Mouse (Mus musculus): ENCODE results near the gene Sp110.

The Sp110 gene

GRCm38 (mm10) chr1:85598271-85599012, at the start of gene Sp110:
Gene Sp110 (minus strand): TSS chr1:85598817.
- WGBS, result 73% methylated on average over 17 of the region's 17 CpGs

GRCm38 (mm10) chr1:85638144-85638543, 39.5 kb upstream of the Sp110 start:
- WGBS, result 82% methylated on average over 4 of the region's 4 CpGs

GRCm38 (mm10) chr1:85636936-85637335, 38.3 kb upstream of the Sp110 start:
- WGBS, result 58% methylated on average over 3 of the region's 3 CpGs

GRCm38 (mm10) chr1:85618689-85619088, 20.1 kb upstream of the Sp110 start:
- 50% methylated on average over 1 of the region's 1 CpGs for WGBS

DNA sequence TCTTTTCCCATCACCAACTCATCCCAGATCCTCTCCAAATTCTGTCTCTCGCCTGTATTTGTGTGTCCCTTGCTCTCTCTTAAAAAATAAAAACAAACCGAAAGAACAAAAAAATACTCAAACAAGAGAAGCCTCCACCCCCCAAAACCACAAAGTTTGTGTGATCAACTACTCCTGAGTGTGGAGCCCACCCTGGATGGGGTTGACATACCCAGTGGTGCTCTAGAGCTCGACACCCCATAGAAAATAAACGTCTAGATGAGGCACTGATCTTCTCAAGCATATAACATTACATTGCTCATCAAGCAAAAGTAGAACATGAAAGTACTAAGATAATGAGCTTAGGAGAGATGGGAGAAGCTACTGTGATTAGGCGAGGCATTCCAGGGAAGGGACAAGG, 18.5 kb upstream of the Sp110 start:
- WGBS, result 62% methylated on average over 4 of the region's 5 CpGs

GRCm38 (mm10) chr1:85615819-85616218, 17.2 kb upstream of the Sp110 start:
- WGBS, result 55% methylated on average over 3 of the region's 3 CpGs

- WGBS, result 93% methylated on average over 3 of the region's 3 CpGs
These were observed 16.5 kb upstream of the Sp110 start for GRCm38 (mm10) chr1:85615096-85615495.

DNA sequence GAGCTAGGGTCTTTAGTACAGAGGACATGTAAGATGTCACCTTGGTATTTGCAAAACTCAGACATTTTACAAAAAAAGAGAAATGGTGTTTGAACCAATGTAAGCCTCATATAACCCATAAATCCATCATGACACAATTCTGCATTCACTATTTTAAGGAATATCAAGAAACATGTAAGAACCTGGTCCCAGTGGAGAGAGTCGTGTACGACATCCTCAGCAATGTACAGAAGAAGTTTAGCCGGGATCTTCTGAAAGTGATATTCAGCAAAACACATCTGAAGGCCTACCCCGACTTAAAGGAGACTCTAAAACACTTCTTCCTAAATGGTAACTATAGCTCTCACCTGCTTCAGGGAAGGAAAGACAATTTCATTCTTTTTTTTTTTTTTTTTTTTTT, 12.0 kb upstream of the Sp110 start:
- no CpG with 5 or more reads among the region's 4 CpGs for WGBS

- 66% methylated on average over 4 of the region's 4 CpGs for WGBS
These were observed 9.7 kb upstream of the Sp110 start for GRCm38 (mm10) chr1:85608361-85608760.

DNA sequence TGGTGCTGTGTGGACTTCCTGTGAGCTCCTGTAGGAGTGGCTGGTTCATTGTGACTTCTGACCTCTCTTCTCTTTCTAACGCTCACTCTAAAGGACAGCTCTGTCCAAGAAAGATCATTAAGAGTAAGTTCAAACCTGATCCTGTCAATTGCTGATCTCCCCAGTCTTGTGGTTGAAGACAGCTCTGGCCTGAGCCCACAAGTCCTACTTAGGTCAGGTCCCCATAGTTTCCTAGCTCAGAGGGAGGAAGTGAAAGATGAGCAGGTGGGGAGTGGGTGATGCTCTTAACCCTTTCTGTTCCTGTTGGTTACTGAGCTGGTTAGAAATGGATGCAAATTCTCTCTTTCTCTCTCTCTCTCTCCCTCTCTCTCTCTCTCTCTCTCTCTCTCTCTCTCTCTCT, 5.7 kb upstream of the Sp110 start:
- WGBS, result 100% methylated on average over 1 of the region's 1 CpGs

- 66% methylated on average over 4 of the region's 4 CpGs for WGBS
These were observed 2.2 kb upstream of the Sp110 start for GRCm38 (mm10) chr1:85600794-85601193.

DNA sequence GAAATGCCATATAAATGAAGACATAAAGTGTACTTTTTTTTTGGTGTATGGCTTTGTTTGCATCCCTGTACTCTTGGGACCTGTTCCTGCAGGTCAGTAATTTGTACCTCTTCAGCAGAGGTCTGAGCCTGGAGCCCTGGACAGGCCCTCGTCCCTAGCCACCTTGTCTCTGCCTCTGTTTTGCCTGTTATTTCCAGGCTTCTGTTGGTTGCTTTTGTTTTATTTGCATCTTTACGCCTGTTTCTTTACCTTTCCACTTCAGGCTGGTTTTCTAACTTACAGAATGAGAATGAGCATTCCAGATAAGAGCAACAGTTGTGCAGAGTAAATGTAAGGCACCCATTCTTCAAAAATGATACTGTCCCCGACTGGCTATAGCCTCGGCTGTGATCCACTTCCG, 1.5 kb upstream of the Sp110 start, which contains the start of gene Sp140:
Sp140 (plus strand) TSS at position 301 of the 400 bp plus-strand sequence.
- WGBS, result 60% methylated on average over 1 of the region's 5 CpGs

DNA sequence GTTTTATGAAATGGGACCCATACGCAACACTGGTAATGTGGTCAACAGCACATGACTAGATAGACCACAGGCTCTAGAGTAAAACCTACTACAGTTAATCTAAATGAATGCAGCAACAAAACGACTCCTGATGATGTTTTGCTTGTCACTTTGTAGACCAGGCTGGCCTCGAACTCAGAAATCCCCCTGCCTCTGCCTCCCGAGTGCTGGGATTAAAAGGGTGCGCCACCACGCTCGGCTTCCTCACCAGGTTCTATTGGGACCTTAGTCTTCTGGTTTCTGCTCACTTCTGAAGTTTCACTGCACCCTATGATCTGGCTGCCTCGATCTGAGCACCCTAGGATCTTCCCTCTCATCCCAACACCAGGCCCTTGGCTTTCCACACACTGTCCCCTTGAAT, 6.1 kb downstream of the Sp110 start:
- WGBS, result 80% methylated on average over 8 of the region's 8 CpGs

- WGBS, result 79% methylated on average over 1 of the region's 2 CpGs
These were observed 9.9 kb downstream of the Sp110 start for GRCm38 (mm10) chr1:85588697-85589096.

DNA sequence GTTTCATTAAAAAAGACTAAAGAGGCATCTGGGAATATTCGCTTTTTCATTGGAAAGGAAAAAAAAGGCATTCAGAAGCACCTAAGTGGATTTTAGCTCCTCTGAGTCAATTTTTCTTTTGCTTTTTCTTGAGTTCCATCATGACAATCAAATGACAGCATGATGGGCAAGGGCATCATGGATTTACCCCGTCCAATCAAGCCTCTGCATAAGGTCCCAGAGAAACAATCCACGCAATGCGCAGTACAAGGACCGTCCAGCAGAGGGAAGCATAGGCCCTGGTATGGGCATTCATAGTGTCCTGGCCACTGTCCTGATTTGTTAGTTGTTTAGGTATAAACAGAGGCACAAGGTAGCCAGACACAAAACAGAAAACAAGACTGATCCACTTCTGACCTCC, 17.1 kb downstream of the Sp110 start:
- WGBS, result 30% methylated on average over 5 of the region's 5 CpGs

DNA sequence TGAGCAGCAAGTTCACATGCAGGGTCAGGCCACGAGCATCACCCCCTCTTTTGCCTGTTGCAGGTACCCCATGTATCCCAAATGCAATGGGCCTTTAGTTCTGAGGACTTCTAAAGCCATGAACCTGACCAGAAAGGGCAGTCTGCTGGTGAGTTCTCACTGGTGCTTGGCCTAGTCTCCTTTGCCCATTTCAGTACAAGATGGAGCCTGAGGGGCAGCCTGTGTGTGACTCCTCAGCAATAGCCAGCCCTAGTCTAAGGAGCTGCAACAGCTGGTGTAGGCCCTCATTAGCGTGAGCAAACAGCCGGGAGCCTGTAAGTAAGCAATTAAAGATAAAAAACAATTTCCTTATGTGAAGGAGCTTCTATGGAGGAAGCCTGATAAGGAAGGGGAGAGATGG, 18.0 kb downstream of the Sp110 start:
- 64% methylated on average over 3 of the region's 3 CpGs for WGBS

GRCm38 (mm10) chr1:85580148-85580534, 18.5 kb downstream of the Sp110 start:
- WGBS, result 66% methylated on average over 3 of the region's 4 CpGs

DNA sequence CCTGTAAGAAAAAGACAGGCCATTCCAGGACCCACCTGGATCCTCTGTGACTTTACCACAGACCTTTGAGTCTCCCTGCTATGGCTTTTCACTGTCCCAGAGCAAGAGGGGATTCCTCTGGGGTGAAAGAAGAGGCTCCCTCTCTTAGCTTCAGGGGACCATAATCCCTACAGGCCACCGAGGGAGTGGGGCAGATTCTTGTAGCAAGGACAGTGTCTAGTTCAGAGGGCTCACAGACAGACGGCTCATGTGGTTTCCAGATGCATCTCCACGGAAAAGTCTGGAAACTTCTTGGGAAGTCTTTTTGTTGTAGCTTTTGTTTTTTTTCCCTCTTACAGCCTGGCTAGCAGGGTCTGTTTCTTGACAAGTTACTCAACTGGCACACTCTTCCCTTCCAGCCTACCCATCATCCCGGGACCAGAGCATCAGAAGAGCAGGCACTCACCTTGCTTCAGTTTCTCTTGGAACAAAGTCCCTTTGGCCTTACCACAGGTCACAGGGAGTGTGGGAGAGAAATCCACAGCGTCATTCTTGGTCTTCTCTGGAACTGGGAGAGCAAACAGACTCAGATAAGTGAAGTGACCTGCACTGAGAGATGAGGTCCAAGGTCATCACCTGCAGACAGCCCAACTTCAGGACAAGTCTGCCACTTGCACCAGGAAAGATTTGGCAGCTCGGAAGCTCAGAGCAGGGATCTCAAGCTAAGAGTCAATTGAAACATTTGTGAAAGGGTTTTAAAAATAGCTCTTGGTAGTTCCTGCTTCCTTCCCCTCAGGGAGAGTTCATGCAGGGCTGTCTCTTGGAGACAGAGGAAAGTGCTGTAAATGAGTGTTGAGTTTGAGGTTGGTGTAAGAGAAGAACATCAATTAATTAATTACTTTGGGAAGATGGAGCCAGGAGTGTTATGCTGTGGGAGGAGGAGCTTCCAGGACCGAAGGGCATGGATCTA, 19.1 kb downstream of the Sp110 start:
- 67% methylated on average over 6 of the region's 7 CpGs for WGBS

DNA sequence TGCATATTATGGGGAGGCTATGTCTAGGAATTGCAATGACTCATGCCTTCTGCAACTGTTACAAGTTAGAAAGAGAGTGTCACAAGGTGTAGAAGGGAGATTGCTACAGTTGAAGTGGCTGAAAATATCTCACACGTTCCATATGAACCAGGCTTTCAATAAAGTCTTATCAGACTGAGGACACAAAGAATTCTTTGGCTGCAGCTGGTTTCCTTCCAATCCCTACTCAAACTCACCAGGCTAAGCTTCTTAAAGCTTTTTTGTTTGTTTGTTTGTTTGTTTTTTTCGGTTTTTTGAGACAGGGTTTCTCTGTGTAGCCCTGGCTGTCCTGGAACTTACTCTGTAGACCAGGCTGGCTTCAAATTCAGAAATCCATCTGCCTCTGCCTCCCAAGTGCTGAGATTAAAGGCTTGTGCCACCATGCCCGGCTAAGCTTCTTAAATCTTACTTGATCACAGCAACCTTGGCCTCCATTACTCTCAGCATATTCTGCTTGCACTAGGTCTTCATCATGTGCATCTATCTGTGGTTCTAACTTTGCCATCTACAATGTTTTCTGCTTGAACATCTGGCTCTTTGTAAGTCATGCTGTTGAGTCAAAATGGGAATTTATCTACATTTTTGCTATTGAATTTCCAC, 20.1 kb downstream of the Sp110 start:
- 58% methylated on average over 3 of the region's 3 CpGs for WGBS

DNA sequence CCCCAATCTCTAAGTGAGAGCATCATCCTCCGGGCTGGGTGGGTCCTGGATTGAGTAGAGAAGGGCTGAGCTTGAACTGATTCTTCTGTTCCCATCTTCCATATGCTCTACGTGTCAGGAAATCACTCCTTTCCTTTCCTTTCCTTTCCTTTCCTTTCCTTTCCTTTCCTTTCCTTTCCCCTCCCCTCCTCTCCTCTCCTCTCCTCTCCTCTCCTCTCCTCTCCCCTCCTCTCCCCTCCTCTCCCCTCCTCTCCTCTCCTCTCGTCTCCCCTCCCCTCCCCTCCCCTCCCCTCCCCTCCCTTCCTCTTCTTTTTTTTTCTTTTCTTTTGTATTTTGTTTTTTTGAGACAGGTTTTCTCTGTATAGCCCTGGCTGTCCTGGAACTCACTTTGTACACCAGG, 23.2 kb downstream of the Sp110 start, which contains the start of gene G530012D18Rik:
G530012D18Rik (plus strand) TSS at position 301 of the 400 bp plus-strand sequence.
- WGBS, result 72% methylated on average over 2 of the region's 3 CpGs

DNA sequence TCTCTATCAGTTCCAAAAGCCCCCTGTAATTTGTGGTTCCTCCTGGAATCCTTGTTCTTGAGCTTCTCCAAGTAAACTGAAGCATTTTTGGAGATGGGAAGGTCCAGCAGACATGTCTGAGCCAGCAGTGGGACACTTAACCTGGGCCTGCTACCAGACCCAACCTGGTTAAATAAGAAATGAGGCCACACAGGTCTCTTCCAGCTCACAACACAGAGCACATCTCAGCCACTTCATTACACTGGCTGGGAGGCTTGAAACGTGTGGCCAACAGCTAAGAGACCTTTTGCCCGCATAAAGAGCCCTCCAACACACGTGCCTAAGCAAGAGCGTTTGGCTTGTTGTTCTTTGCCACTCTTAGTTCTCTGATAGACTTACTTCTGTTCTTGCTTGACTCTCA, 25.1 kb downstream of the Sp110 start:
- WGBS, result 69% methylated on average over 4 of the region's 4 CpGs

DNA sequence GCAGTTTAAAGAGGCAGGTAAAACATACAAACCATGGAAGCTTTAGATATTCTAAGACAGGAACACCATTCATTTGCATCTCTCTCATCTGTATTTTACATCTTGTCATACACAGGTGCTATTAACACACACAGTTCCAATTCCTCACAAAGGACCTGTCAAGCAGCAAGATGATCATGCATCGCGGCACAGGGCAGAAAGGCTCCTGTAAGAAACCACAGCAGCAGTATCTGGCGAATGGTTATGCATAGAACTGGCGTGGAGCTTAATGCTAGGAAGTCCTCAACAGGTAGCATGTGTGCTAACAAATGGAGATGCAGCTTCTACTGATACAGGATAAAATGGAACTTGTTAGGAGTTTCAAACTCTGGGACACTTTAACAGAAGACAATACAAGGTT, 43.4 kb downstream of the Sp110 start:
- 83% methylated on average over 4 of the region's 4 CpGs for WGBS
